Mouse (Mus musculus) gastrocnemius, adult 18-20 months (tissue): ENCODE results near the gene Fam53b. TPM values are rescaled to one million over a fixed set of nuclear protein-coding genes. Genes with fewer than 3 reads are reported as not detected.
A peak's percentile ranks its signal among the peaks of the same experiment; 100 is the strongest.
"Not testable (repeated sequence)": the region's sequence is repeated elsewhere in the genome, so short reads cannot be mapped to it uniquely, and the experiment has no call there.

Source experiments
- DNase-seq: peaks from one replicate; pipeline ENCODE4 v3.0.0; 2021; ENCODE audit warnings: low spot score
- total RNA-seq, 2 experiments: library from RNA; stranded (reverse); gene quantifications; 2 replicates each; pipeline ENCODE4 v1.2.3; 2021

The Fam53b gene
- total RNA-seq, 2 experiments from 2014 or later: 25.7 to 30.2 TPM

GRCm38 (mm10) chr7:132682336-132682735, 131.3 kb downstream of the Fam53b start:
- no peak for DNase-seq

GRCm38 (mm10) chr7:132681831-132682230, 131.9 kb downstream of the Fam53b start:
- no peak for DNase-seq

GRCm38 (mm10) chr7:132681296-132681695, 132.4 kb downstream of the Fam53b start:
- DNase-seq: no peak

GRCm38 (mm10) chr7:132679549-132679948, 134.1 kb downstream of the Fam53b start:
- DNase-seq: no peak

GRCm38 (mm10) chr7:132679117-132679516, 134.6 kb downstream of the Fam53b start:
- DNase-seq: no peak

GRCm38 (mm10) chr7:132675922-132676321, 137.8 kb downstream of the Fam53b start:
- no peak for DNase-seq

GRCm38 (mm10) chr7:132673931-132674755, 139.5 kb downstream of the Fam53b start:
- DNase-seq: peak; percentile 93

- DNase-seq: peak; percentile 83
These were observed 141.2 kb downstream of the Fam53b start for GRCm38 (mm10) chr7:132672481-132672959.

- peak; percentile 86 for DNase-seq
These were observed 142.9 kb downstream of the Fam53b start for GRCm38 (mm10) chr7:132670863-132671165.

- peak; percentile 45 for DNase-seq
These were observed 143.5 kb downstream of the Fam53b start for GRCm38 (mm10) chr7:132669999-132670862.

- DNase-seq: no peak
These were observed 145.1 kb downstream of the Fam53b start for GRCm38 (mm10) chr7:132668604-132669003.

GRCm38 (mm10) chr7:132666516-132666915, 147.2 kb downstream of the Fam53b start:
- no peak for DNase-seq

- no peak for DNase-seq
These were observed 147.9 kb downstream of the Fam53b start for GRCm38 (mm10) chr7:132665664-132666382.

GRCm38 (mm10) chr7:132664815-132665214, 148.9 kb downstream of the Fam53b start:
- no peak for DNase-seq

GRCm38 (mm10) chr7:132662831-132663230, 150.9 kb downstream of the Fam53b start:
- DNase-seq: not testable (repeated sequence)

Other genes starting within 250 kb of the Fam53b start
- gene Oat, start 237.5 kb downstream of the Fam53b start, total RNA-seq: 100 to 1,000 TPM; 150 to 177 TPM
- gene Nkx1-2, start 214.2 kb downstream of the Fam53b start, total RNA-seq: not detected
- 10 to 100 TPM; 11.6 to 17.7 TPM for gene Lhpp, start 203.2 kb downstream of the Fam53b start, total RNA-seq
- gene Eef1akmt2, start 38.8 kb upstream of the Fam53b start, total RNA-seq: 1 to 10 TPM; 5.8 to 7.6 TPM
- gene Abraxas2, start 45.3 kb upstream of the Fam53b start, total RNA-seq: 10 to 100 TPM; 25.4 to 25.9 TPM
- gene Zranb1, start 117.3 kb upstream of the Fam53b start, total RNA-seq: 10 to 100 TPM; 51.3 to 56.9 TPM